Mouse (Mus musculus) heart, postnatal 0 days (tissue): ENCODE results near the gene Btf3l4. TPM values are rescaled to one million over a fixed set of nuclear protein-coding genes. Genes with fewer than 3 reads are reported as not detected.

Experiments used
- ATAC-seq: fragments of 200-750 bp; cut with Nextera tagmentation; 2 replicates; pipeline ENCODE4 v1.8.0; 2017; ENCODE audit warnings: low read depth, moderate number of reproducible peaks, moderate library complexity; ENCODE audit not compliant: insufficient read depth
- DNase-seq: peaks from one replicate; pipeline ENCODE4 v3.0.0-alpha.2; 2016; ENCODE audit warnings: low spot score
- H3K27ac ChIP-seq: fragments of 300-500 bp; sonication (generic); 2 replicates; pipeline ENCODE4 v1.5.1; 2014; ENCODE audit warnings: low read depth, mild to moderate bottlenecking
- H3K27me3 ChIP-seq: fragments of 300-500 bp; sonication (generic); 2 replicates; pipeline ENCODE4 v1.6.1; 2014; ENCODE audit warnings: low read length, mixed read lengths; ENCODE audit not compliant: control insufficient read depth, insufficient read depth
- H3K36me3 ChIP-seq: fragments of 300-500 bp; sonication (generic); replicated peaks from 2 replicates; pipeline ENCODE4 v1.6.1; 2014; ENCODE audit warnings: low read length, mixed read lengths; ENCODE audit not compliant: control insufficient read depth, insufficient read depth
- H3K4me1 ChIP-seq: fragments of 300-500 bp; sonication (generic); 2 replicates; pipeline ENCODE4 v1.6.1; 2014; ENCODE audit warnings: antibody characterized with exemption; ENCODE audit not compliant: control insufficient read depth, insufficient read depth
- H3K4me2 ChIP-seq: fragments of 300-500 bp; sonication (generic); 2 replicates; pipeline ENCODE4 v1.6.1; 2014; ENCODE audit warnings: low read depth, mild to moderate bottlenecking, low read length, moderate library complexity
- H3K4me3 ChIP-seq: fragments of 300-500 bp; sonication (generic); 2 replicates; pipeline ENCODE4 v1.5.1; 2014; ENCODE audit warnings: low read depth, low read length
- H3K9ac ChIP-seq: fragments of 300-500 bp; sonication (generic); replicated peaks from 2 replicates; pipeline ENCODE4 v1.6.1; 2014; ENCODE audit warnings: low read depth, low read length, mixed read lengths
- H3K9me3 ChIP-seq: fragments of 300-500 bp; sonication (generic); replicated peaks from 2 replicates; pipeline ENCODE4 v1.6.1; 2016; ENCODE audit warnings: low read length; ENCODE audit not compliant: control insufficient read depth
- CTCF ChIP-seq: IDR thresholded peaks from 2 replicates; pipeline ENCODE4 v1.5.1; 2016; ENCODE audit warnings: antibody characterized with exemption, control low read depth, low read depth
- EP300 ChIP-seq: IDR thresholded peaks from 2 replicates; pipeline ENCODE4 v1.6.1; 2016; ENCODE audit warnings: antibody characterized with exemption, low read depth
- WGBS: fragments of 180-500 bp; shearing (Covaris S2); extraction: QIAGEN DNeasy Blood & Tissue Kit; methylation state at CpG from one replicate; pipeline ENCODE4 v1.1.7; 2014; 5-methylcytosine and 5-hydroxymethylcytosine counted together
- polyA plus RNA-seq: library from polyadenylated mRNA; unstranded; fragments of >200 nt; fragmentation: Nextera tagmentation; extraction: Ambion mirVana; gene quantifications from 2 replicates; pipeline ENCODE4 v1.2.1, GENCODE M21; 2015
- total RNA-seq: library from RNA; depleted of rRNA; stranded (reverse); fragments of >200 nt; gene quantifications from 2 replicates; pipeline ENCODE4 v1.2.3, GENCODE M21; 2014; ENCODE audit warnings: low replicate concordance

Gene Btf3l4
- total and polyA plus RNA-seq, 2 experiments from 2014 or later: 65.0 to 182 TPM

- Histone ChIP-seq H3K27ac (no peak overlapping the region), H3K9me3 (no peaks in the 10 kb centered on the region), H3K4me2 (no peak overlapping the region), H3K9ac (no peak overlapping the region), H3K36me3 (no peaks in the 10 kb centered on the region), H3K27me3 (no peaks in the 10 kb centered on the region), H3K4me1 (no peaks in the 10 kb centered on the region), H3K4me3 (no peak overlapping the region)
- ATAC-seq (peak; percentile 27; the same call in 1 of the 2 replicates), DNase-seq (no peak)
- WGBS: 56% methylated on average over 6 of the region's 6 CpGs
- TF ChIP-seq CTCF (peak; percentile 25; the same call in 1 of the 2 replicates), EP300 (no peak)
Observed at GRCm38 (mm10) chr4:108789258-108789936, 44.0 kb downstream of the Btf3l4 start.

DNA sequence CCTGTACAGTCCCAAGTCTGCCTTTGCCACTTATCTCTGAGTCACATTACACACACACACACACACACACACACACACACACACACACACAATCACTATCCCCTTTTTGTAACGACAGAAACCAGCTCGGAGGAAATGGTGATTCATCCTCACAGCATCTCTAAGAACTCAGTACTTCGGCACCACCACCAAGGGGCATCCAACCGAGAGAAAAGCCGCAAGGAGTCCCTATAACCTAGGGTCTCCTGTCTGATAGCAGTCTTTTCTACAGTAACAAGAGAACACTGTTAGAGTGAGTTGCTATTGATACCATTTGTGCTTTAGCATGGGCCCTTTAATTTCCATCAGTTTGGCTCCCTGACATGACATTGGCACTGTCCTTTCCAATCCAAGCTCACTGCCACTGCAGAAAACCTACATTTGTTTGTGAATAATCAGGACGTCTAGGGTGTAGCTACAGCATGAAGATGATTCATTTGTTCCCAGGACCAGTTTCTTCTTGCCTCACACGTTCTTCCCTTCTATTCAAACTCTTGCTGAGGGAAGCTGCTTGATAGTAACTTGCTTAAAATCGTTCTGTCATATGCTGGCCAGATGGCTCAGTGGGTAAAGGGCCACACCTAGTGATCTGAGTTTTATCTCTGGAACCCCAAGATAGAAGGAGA, 50.9 kb downstream of the Btf3l4 start:
- no peak for TF ChIP-seq CTCF
- no peak for TF ChIP-seq EP300
- no peaks in the 10 kb centered on the region for H3K27me3 ChIP-seq
- no peaks in the 10 kb centered on the region for H3K4me1 ChIP-seq
- no peak overlapping the region for H3K4me2 ChIP-seq
- no peak overlapping the region for H3K4me3 ChIP-seq
- no peak overlapping the region for H3K27ac ChIP-seq
- no peaks in the 10 kb centered on the region for H3K36me3 ChIP-seq
- WGBS: 27% methylated on average over 8 of the region's 8 CpGs
- DNase-seq (no peak), ATAC-seq (no peak)
- no peaks in the 10 kb centered on the region for H3K9me3 ChIP-seq
- H3K9ac ChIP-seq: no peak overlapping the region

DNA sequence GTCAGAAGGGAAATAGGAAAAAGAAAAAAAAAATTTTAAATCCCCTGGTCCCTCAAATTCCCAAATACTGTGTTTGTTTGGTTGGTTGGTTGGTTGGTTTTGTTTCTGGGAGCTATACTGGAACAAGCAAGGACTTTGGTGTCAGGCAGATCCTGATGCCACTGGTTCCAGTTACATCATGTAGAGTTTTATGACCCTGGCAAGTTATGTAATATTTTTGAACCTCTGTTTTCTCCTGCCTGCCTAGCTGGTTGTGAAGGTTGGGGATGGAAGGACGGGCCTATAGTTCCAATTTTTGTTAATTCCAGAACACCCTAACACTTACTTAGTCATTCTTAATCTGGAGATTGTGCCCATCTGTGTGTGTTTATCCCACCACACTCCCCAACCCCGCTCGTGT, 51.8 kb downstream of the Btf3l4 start:
- no peak overlapping the region for H3K27ac ChIP-seq
- no peak overlapping the region for H3K9ac ChIP-seq
- H3K4me3 ChIP-seq: 0 out of 2 replicates have a peak overlapping the region, but pooled peaks have one; percentile 94
- no peak for DNase-seq
- no peaks in the 10 kb centered on the region for H3K36me3 ChIP-seq
- no peaks in the 10 kb centered on the region for H3K27me3 ChIP-seq
- 75% methylated on average over 3 of the region's 3 CpGs for WGBS
- ATAC-seq: no peak
- TF ChIP-seq EP300 (no peak), CTCF (no peak)
- no peaks in the 10 kb centered on the region for H3K4me1 ChIP-seq
- H3K9me3 ChIP-seq: no peaks in the 10 kb centered on the region
- peak overlapping the region; percentile 98; the same call in 1 of the 2 replicates for H3K4me2 ChIP-seq

DNA sequence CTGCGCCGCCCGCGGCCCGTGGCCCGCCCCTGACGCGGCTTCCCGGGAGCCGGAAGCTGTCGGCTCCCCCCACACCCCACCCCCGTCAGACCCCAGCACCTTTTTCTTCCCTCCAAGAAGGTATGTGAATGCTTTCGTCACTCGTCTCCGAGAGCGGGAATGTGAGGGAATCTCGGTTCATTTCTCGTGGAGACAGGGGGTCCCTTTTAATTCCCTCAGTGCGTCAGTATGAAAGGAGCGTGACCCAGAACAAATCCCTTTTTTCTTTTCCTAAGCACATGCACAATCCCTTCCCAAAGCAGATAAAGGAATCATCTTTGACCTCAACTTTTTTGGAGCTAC, 52.6 kb downstream of the Btf3l4 start:
- H3K9ac ChIP-seq: peak overlapping the region; percentile 97
- no peaks in the 10 kb centered on the region for H3K4me1 ChIP-seq
- TF ChIP-seq CTCF (no peak), EP300 (no peak)
- peak overlapping the region; percentile 94 for H3K4me3 ChIP-seq
- DNase-seq: peak; percentile 54
- peak overlapping the region; percentile 98 for H3K4me2 ChIP-seq
- H3K27ac ChIP-seq: peak overlapping the region; percentile 94
- H3K9me3 ChIP-seq: no peaks in the 10 kb centered on the region
- no peak for ATAC-seq
- no peaks in the 10 kb centered on the region for H3K36me3 ChIP-seq
- no peaks in the 10 kb centered on the region for H3K27me3 ChIP-seq
- under 1% methylated on average over 16 of the region's 20 CpGs for WGBS

GRCm38 (mm10) chr4:108780057-108780863, 53.2 kb downstream of the Btf3l4 start, which contains the start of gene Zfyve9:
Gene Zfyve9 (minus strand): TSS chr4:108780798.
- Histone ChIP-seq H3K27me3 (no peaks in the 10 kb centered on the region), H3K9me3 (no peaks in the 10 kb centered on the region), H3K4me2 (peak within 1 kb of the TSS; percentile 98), H3K27ac (peak within 1 kb of the TSS; percentile 94), H3K36me3 (no peaks in the 10 kb centered on the region), H3K4me3 (peak within 1 kb of the TSS; percentile 94), H3K4me1 (no peaks in the 10 kb centered on the region), H3K9ac (peak within 1 kb of the TSS; percentile 97)
- under 1% methylated on average over 82 of the region's 111 CpGs for WGBS
- DNase-seq: peak; percentile 65
- peak; percentile 94 for ATAC-seq
- TF ChIP-seq EP300: no peak
- peak; percentile 34 for TF ChIP-seq CTCF
